Mouse (Mus musculus): ENCODE measurements around the gene Tmem130.
A peak's percentile ranks its signal among the peaks of the same experiment; 100 is the strongest.
"Not testable (repeated sequence)": the region's sequence is repeated elsewhere in the genome, so short reads cannot be mapped to it uniquely, and the experiment has no call there.

Tmem130 gene

DNA sequence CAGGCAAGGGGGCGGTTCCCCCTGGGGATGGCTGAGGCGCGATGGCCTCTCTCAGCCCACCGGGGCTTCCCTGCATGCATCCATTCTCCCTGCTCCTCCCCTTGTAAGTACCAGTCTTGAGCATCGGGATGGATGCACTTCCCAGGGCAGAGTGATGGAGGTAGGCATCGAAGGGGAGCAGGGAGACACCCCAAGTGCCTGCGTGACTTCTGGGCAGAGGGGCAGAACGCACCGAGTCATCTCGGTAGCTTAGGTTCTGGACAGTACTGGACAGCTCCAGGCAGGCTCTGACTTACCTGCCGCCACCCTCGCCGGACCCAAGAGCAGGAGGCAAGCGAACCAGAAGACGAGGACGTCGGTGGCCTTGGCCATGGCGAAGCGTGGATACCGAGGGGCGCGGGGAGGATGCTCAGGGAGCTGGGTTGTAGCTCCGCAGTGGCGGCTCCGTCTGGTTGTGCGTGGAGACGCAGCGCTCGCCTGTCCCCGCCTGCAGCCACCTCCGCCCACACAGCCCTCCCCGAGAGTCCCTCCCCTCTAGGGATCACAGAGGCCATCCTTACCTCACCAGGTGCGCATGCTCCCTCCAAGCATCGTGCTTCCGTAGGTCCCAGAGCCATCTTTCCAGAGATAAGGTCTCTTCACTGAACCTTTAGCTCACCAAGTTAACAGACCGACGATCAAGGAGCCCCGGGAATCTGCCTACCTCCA lies at the start of gene Tmem130:
Tmem130 (minus strand) TSS at position 658 of the 708 bp plus-strand sequence.
- peak; percentile 54 for DNase-seq

GRCm38 (mm10) chr5:144806931-144807330 lies 45.3 kb upstream of the Tmem130 start:
- no peak for DNase-seq

DNA sequence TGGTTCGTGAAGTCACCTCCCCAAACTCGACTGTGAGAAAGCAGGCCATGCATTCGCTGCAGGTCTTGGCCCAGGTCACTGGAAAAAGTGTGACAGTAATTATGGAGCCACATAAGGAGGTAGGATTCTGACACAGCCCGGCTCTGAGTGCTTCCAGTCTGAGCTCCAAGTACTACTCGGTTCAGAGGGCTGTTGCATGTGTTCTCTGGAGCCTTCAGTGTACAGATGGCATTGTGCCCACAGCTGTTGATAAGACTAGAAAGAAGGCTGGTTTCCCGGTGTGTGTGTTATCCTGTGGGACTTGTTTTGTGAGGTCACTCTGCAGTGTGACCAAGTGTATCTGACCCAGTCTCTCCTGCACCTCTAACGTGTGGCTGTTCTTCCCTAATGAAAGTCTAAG lies 42.6 kb upstream of the Tmem130 start:
- DNase-seq: no peak

DNA sequence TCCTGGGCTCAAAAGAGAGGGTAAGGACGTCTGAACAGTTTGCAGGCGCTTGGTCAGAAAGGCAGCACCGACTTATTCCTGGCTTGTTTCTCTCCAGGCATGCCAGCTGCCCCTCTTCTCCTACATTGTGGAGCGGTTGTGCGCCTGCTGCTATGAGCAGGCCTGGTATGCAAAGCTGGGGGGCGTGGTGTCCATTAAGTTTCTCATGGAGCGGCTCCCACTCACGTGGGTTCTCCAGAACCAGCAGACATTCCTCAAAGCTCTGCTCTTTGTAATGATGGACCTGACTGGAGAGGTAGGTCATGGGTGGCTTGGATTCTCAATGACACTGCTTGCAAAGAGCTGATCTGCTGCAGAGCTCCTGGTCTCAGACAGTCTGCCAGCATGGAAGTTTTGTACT lies 41.4 kb upstream of the Tmem130 start:
- no peak for DNase-seq

GRCm38 (mm10) chr5:144797116-144797515 lies 35.5 kb upstream of the Tmem130 start:
- no peak for DNase-seq

DNA sequence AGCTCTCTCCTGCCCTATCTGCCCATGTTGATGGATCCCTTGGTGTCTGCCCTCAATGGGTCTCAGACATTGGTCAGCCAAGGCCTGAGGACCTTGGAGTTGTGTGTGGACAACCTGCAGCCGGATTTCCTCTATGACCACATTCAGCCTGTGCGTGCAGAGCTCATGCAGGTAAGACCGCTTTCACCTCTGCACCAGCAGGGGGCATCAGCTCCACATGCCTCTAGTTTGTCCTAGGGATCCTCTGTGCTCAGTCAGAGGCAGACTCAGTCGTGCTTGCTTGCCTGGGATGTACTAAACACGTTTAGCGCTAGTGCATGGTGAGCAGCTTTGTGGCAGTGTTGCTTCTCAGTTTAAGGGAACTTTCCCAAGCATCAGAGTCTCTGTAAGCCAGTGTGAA lies 33.1 kb upstream of the Tmem130 start:
- DNase-seq: peak; percentile 31

DNA sequence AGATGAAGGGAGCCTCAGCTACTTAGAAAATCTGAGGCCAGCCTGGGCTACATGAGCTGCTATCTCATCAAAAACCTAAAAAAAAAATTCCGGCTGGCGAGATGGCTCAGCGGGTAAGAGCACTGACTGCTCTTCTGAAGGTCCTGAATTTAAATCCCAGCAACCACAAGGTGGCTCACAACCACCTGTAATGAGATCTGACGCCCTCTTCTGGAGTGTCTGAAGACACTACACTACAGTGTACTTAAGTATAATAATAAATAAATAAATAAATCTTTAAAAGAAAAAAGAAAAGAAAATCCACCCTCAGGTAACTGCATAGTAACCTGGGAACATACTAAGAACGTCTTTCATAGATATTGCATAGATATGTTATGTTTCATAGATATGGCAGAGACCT lies 31.8 kb upstream of the Tmem130 start:
- DNase-seq: no peak

DNA sequence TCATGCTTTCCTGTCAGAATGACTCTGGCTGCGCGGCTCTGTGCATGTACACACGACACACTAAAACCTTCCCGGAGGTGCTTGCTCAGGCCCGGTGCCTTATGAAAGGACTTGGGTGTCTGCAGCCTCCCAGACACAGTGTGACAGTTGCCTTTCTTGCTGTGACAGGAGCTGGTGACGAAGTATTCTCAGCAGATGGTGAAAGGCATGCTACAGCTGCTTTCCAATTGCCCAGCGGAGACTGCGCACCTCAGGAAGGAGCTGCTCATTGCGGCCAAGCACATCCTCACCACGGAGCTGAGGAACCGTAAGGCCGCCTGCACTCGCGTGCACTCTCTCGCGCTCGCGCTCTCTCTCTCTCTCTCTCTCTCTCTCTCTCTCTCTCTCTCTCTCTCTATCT lies 24.8 kb upstream of the Tmem130 start:
- no peak for DNase-seq

DNA sequence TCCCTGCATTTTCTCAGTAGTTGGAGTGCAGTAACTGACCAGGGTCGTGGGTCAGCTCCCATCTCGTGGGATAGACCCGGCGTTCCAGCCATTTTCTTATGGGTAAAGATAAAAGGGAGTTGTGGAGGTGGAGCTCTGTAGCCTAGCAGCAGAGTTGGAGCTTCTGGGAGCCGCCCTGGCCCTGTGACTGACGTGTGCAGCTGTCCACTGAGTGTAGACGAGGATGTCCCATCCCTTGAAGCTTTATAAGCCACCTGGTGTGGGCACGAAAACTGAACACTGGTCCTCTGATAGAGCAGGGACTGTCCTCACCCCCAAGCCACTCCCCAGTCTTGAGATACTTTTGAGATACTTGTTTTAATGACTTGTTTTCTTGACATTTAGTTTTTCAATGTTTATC lies 19.0 kb upstream of the Tmem130 start:
- no peak for DNase-seq

DNA sequence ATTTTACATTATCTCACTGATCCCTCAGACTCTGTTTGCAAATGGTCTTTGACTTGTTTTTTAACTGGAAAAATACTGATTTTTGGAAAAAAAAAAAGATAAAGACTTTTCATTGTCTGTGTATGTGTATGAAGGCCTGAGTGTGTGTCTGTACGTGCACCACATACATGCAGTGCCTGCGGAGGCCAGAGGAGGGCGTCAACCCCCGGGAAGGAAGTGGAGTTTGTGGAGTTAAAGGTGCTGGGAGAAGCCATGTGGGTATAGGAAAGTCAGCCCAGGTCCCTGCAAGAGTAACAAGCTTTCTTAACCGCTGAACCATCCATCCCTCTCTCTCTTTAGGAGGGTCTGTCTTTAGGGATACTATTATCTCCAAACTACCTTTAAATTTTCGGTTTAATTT lies 11.6 kb upstream of the Tmem130 start:
- DNase-seq: no peak

GRCm38 (mm10) chr5:144769067-144769482 lies 7.5 kb upstream of the Tmem130 start:
- DNase-seq: no peak

DNA sequence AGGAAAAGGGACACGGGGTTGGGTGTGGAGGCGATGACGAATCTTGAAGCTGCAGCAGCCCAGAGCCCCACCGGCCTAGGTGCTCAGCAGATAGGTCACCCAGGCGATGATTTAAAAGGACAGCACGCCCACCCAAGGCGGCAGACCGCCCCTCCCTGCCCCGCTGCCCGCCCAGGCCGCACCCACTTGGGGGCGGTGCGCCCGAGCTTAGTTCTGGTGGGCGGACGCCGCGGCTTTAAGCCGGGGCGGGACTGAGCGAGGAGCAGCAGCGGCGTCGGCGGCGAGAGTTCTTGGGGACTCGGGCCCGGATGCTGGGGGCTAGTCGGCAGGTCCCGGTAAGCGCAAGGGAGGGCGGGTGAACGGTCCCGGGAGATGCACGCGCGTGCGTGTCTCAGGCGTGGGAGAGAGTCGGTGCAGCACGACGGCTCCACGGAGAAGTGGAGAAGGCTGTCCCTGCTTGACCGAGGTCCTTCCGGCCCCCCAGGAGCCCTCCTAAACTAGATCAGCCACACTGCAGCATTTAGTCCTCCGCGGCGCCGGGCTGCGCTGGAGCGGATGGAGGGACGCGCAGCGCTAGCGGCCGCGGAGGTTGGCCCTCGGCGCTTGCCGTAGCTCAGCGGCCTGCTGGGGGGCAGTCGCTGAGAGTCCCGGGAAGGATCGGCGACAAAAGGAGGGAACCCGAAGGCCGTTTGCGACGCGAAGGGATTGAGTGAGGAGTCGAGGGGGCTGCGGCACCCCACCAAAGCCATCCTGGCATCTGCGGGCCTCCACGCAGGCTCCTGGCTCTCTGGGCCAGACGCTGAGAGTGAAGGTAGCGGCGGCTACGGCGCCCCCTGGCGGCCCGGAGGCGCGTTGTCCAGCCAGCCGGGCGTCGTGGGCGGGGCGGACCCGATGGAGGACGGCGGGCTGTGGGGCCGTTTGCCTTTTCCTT lies 6.6 kb upstream of the Tmem130 start:
- DNase-seq: peak; percentile 95

- not testable (repeated sequence) for DNase-seq
These were observed 5.6 kb upstream of the Tmem130 start, which contains the start of gene Trrap for GRCm38 (mm10) chr5:144767106-144767798. Gene Trrap (plus strand): TSS chr5:144767732.

- DNase-seq: no peak
These were observed 5.0 kb upstream of the Tmem130 start for GRCm38 (mm10) chr5:144766646-144767045.

GRCm38 (mm10) chr5:144766026-144766425 lies 4.4 kb upstream of the Tmem130 start:
- no peak for DNase-seq

DNA sequence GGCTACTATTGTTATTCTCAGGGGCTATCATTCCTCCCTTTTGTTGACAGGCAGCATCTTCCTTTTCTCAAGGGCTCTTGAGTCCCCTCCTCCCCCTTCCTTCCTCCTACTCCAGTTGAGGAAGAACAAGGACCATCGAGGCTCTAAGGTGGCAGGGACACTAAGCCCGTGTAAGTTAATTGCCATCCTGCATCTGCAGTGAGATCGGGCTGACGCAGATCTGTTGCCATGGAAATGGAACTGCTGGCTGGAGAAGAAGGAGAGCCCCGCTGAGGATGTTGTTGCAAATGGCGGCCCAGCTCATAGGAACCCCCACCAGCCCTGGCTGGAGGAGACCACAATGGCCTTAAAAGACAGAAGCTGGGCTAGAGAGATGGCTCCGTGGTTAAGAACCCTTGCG lies 3.2 kb downstream of the Tmem130 start:
- DNase-seq: peak; percentile 54

GRCm38 (mm10) chr5:144757402-144757801 lies 4.2 kb downstream of the Tmem130 start:
- no peak for DNase-seq

DNA sequence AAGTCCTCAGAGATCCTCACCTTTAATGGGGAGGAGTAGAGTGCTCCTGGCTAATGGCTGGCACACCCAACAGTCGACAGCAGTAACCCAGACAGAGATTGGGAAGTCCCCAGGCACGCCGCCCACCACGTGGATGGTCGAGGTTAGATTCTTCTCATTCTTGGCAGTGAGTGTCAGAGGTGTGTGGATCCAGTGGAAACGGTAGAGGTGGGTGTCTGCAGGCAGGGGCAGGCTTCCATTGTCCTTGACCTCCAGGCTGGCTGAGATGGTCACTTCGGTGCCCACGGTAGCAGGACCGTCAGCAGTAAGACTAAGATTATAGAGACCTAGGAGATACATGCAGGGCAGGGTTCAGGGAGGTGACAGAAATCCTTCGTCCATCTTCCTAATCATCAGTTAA lies 6.4 kb downstream of the Tmem130 start:
- no peak for DNase-seq

GRCm38 (mm10) chr5:144753041-144753440 lies 8.6 kb downstream of the Tmem130 start:
- DNase-seq: peak; percentile 44

DNA sequence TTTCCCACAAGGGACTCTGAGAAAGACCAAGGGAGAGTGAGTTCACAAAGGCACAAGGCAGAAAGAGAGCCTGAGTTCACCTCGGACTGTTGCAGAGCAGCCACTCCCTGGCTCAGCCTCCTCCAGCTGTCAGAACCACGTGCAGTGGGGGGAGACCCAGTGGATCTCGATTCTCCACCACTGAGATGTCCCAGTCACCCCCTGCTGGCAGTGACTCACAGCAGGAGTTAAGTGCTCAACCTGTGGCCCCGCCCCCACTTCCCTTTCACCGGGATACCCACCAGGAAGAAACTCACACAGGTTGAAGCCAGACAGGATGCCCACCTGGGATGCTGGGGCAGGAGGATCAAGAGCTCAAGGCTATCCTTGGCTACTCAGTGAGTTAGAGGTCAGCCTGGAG lies 9.2 kb downstream of the Tmem130 start:
- no peak for DNase-seq

- DNase-seq: no peak
These were observed 24.5 kb downstream of the Tmem130 start for GRCm38 (mm10) chr5:144737101-144737500.

- DNase-seq: peak; percentile 75
These were observed 26.7 kb downstream of the Tmem130 start for GRCm38 (mm10) chr5:144734949-144735348.

DNA sequence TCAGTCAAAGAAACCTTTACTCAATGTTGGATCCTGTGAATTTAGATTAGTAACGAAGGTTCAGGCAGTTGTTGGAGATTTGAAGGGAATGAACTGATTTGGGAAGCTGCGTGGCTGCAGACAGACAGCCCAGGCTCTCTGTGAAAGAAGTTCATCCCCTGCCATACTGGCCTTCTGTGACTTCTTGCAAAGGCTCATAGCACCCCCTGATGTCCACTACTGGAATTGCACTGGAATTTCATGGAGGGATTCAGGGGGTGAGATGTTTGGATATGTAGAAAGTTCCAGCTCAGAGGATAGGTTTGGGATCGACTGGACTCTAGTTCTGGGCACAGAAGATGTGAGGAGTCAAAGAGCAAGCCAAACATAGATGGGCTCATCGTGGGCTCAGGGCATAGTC lies 27.7 kb downstream of the Tmem130 start:
- peak; percentile 79 for DNase-seq
